8 mouse cellular contexts compared by ENCODE assay signal in genomic region chr10:80321670-80322581, GRCm38 (mm10). TPM values are rescaled to one million over a fixed set of nuclear protein-coding genes. Genes with fewer than 3 reads are reported as not detected.
DNase-seq lines count a peak whose midpoint lies in the region; ATAC-seq lines count a peak whose summit lies in the region.

No protein-coding gene starts in this region.

- H3K9me3 ChIP-seq in kidney, embryonic 14.5 days (ENCODE audit: control insufficient read depth, low read length): no peaks in the 10 kb centered on the region
- no peaks in the 10 kb centered on the region for H3K9me3 ChIP-seq in embryonic facial prominence, embryonic 10.5 days
- H3K9me3 ChIP-seq in hindbrain, embryonic 15.5 days: no peaks in the 10 kb centered on the region
- H3K9me3 ChIP-seq in midbrain, embryonic 13.5 days: no peaks in the 10 kb centered on the region

- peaks cover 8% of the 10 kb centered on the region; the same call in 1 of the 2 replicates for H3K27me3 ChIP-seq in kidney, embryonic 14.5 days (ENCODE audit: control insufficient read depth, insufficient read depth, low read length)
- H3K27me3 ChIP-seq in embryonic facial prominence, embryonic 10.5 days (replicated peaks; ENCODE audit: low read depth, poor library complexity, severe bottlenecking): peaks cover 59% of the 10 kb centered on the region
- no peaks in the 10 kb centered on the region for H3K27me3 ChIP-seq in hindbrain, embryonic 15.5 days
- H3K27me3 ChIP-seq in midbrain, embryonic 13.5 days: peaks cover 19% of the 10 kb centered on the region; the same call in 1 of the 2 replicates

- no peak for DNase-seq in kidney, adult 11 months
- DNase-seq in embryonic facial prominence, embryonic 10.5 days (ENCODE audit: low spot score): no peak
- DNase-seq in embryo, embryonic 11 days: no peak
- DNase-seq in left cerebral cortex, adult 18-20 months (ENCODE audit: low spot score in 2 of 2): no peak
- no peak for DNase-seq in ovary, adult 18-20 months (ENCODE audit: low spot score)

- no peak overlapping the region for H3K27ac ChIP-seq in kidney, embryonic 14.5 days (ENCODE audit: low read depth, low read length)
- H3K27ac ChIP-seq in embryonic facial prominence, embryonic 10.5 days (replicated peaks): 0 out of 2 replicates have a peak overlapping the region, but pooled peaks have one; percentile 54
- H3K27ac ChIP-seq in hindbrain, embryonic 15.5 days (replicated peaks): no peak overlapping the region
- H3K27ac ChIP-seq in midbrain, embryonic 13.5 days: no peak overlapping the region

- H3K9ac ChIP-seq in kidney, embryonic 14.5 days (ENCODE audit: low read depth, low read length): no peak overlapping the region
- H3K9ac ChIP-seq in hindbrain, embryonic 15.5 days: no peak overlapping the region
- no peak overlapping the region for H3K9ac ChIP-seq in midbrain, embryonic 13.5 days (replicated peaks)

- H3K4me3 ChIP-seq in kidney, embryonic 14.5 days (ENCODE audit: low read length): peak overlapping the region; percentile 56
- peak overlapping the region; percentile 63 for H3K4me3 ChIP-seq in embryonic facial prominence, embryonic 10.5 days
- H3K4me3 ChIP-seq in hindbrain, embryonic 15.5 days: peak overlapping the region; percentile 50; the same call in 1 of the 2 replicates
- peak overlapping the region; percentile 45; the same call in 1 of the 2 replicates for H3K4me3 ChIP-seq in midbrain, embryonic 13.5 days (replicated peaks)

- 92% methylated on average over 21 of the region's 21 CpGs for WGBS in kidney, embryonic 14.5 days
- 90% methylated on average over 21 of the region's 21 CpGs for WGBS in embryonic facial prominence, embryonic 10.5 days
- 90% methylated on average over 21 of the region's 21 CpGs for WGBS in hindbrain, embryonic 15.5 days
- WGBS in midbrain, embryonic 13.5 days: 94% methylated on average over 21 of the region's 21 CpGs

- peaks cover 18% of the 10 kb centered on the region for H3K4me1 ChIP-seq in kidney, embryonic 14.5 days (ENCODE audit: control insufficient read depth, insufficient read depth, low read length)
- peaks cover 60% of the 10 kb centered on the region for H3K4me1 ChIP-seq in embryonic facial prominence, embryonic 10.5 days
- H3K4me1 ChIP-seq in hindbrain, embryonic 15.5 days (replicated peaks): peaks cover 28% of the 10 kb centered on the region
- H3K4me1 ChIP-seq in midbrain, embryonic 13.5 days (replicated peaks): peaks cover 36% of the 10 kb centered on the region

- peak overlapping the region; percentile 97 for H3K4me2 ChIP-seq in kidney, embryonic 14.5 days (replicated peaks; ENCODE audit: low read depth, low read length)
- H3K4me2 ChIP-seq in hindbrain, embryonic 15.5 days: peak overlapping the region; percentile 93
- H3K4me2 ChIP-seq in midbrain, embryonic 13.5 days (replicated peaks): peak overlapping the region; percentile 80; the same call in 1 of the 2 replicates

- peaks cover 11% of the 10 kb centered on the region; the same call in 1 of the 2 replicates for H3K36me3 ChIP-seq in kidney, embryonic 14.5 days (ENCODE audit: control insufficient read depth, insufficient read depth, low read length)
- H3K36me3 ChIP-seq in embryonic facial prominence, embryonic 10.5 days (replicated peaks): peaks cover 24% of the 10 kb centered on the region
- H3K36me3 ChIP-seq in hindbrain, embryonic 15.5 days: peaks cover 10% of the 10 kb centered on the region
- peaks cover 24% of the 10 kb centered on the region for H3K36me3 ChIP-seq in midbrain, embryonic 13.5 days

- no peak for ATAC-seq in kidney, embryonic 14.5 days (ENCODE audit: low FRiP score, low TSS enrichment)
- ATAC-seq in hindbrain, embryonic 15.5 days (ENCODE audit: low FRiP score, low read depth): no peak
- no peak for ATAC-seq in midbrain, embryonic 13.5 days

RNA-seq across cellular contexts. Expression of gene 2310011J03Rik, which starts 1.6 kb away (rescaled TPM):
- polyA plus RNA-seq in kidney, embryonic 14.5 days (2014; fragmentation: Nextera tagmentation; extraction: Ambion mirVana): 36.1 and 40.5 TPM in 2 replicates
- polyA plus RNA-seq in embryonic facial prominence, embryonic 10.5 days (2016; fragmentation: Nextera tagmentation; extraction: Ambion mirVana): 53.7 and 56.2 TPM in 2 replicates
- 29.8 and 30.1 TPM in 2 replicates for polyA plus RNA-seq in hindbrain, embryonic 15.5 days (2015; fragmentation: Nextera tagmentation; extraction: Ambion mirVana)
- 27.8 and 33.4 TPM in 2 replicates for polyA plus RNA-seq in midbrain, embryonic 13.5 days (2015; fragmentation: Nextera tagmentation; extraction: Ambion mirVana)
- 10 to 100 TPM; 25.1 to 28.5 TPM for total RNA-seq in left cerebral cortex, adult 18-20 months (2021)

RNA-seq across cellular contexts. Expression of gene Pcsk4, which starts 7.4 kb away (rescaled TPM):
- 6.2 and 8.1 TPM in 2 replicates for polyA plus RNA-seq in kidney, embryonic 14.5 days (2014; fragmentation: Nextera tagmentation; extraction: Ambion mirVana)
- polyA plus RNA-seq in embryonic facial prominence, embryonic 10.5 days (2016; fragmentation: Nextera tagmentation; extraction: Ambion mirVana): 5.0 and 5.5 TPM in 2 replicates
- polyA plus RNA-seq in hindbrain, embryonic 15.5 days (2015; fragmentation: Nextera tagmentation; extraction: Ambion mirVana): 6.1 and 6.7 TPM in 2 replicates
- 1.9 and 2.1 TPM in 2 replicates for polyA plus RNA-seq in midbrain, embryonic 13.5 days (2015; fragmentation: Nextera tagmentation; extraction: Ambion mirVana)
- 1 to 10 TPM; 4.8 to 6.9 TPM for total RNA-seq in left cerebral cortex, adult 18-20 months (2021)

RNA-seq across cellular contexts. Expression of gene Reep6, which starts 7.8 kb away (rescaled TPM):
- 5.6 and 7.1 TPM in 2 replicates for polyA plus RNA-seq in kidney, embryonic 14.5 days (2014; fragmentation: Nextera tagmentation; extraction: Ambion mirVana)
- 6.6 TPM in 2 replicates for polyA plus RNA-seq in embryonic facial prominence, embryonic 10.5 days (2016; fragmentation: Nextera tagmentation; extraction: Ambion mirVana)
- 5.7 and 7.1 TPM in 2 replicates for polyA plus RNA-seq in hindbrain, embryonic 15.5 days (2015; fragmentation: Nextera tagmentation; extraction: Ambion mirVana)
- polyA plus RNA-seq in midbrain, embryonic 13.5 days (2015; fragmentation: Nextera tagmentation; extraction: Ambion mirVana): 3.0 and 3.1 TPM in 2 replicates
- total RNA-seq in left cerebral cortex, adult 18-20 months (2021): 10 to 100 TPM; 13.4 to 13.5 TPM

RNA-seq across cellular contexts. Expression of gene Apc2, which starts 26.1 kb away (rescaled TPM):
- polyA plus RNA-seq in kidney, embryonic 14.5 days (2014; fragmentation: Nextera tagmentation; extraction: Ambion mirVana): 1.0 and 1.4 TPM in 2 replicates
- polyA plus RNA-seq in embryonic facial prominence, embryonic 10.5 days (2016; fragmentation: Nextera tagmentation; extraction: Ambion mirVana): 11.8 and 12.6 TPM in 2 replicates
- 175 and 181 TPM in 2 replicates for polyA plus RNA-seq in hindbrain, embryonic 15.5 days (2015; fragmentation: Nextera tagmentation; extraction: Ambion mirVana)
- polyA plus RNA-seq in midbrain, embryonic 13.5 days (2015; fragmentation: Nextera tagmentation; extraction: Ambion mirVana): 182 and 209 TPM in 2 replicates
- total RNA-seq in left cerebral cortex, adult 18-20 months (2021): 100 to 1,000 TPM; 106 to 109 TPM

RNA-seq across cellular contexts. Expression of gene Adamtsl5, which starts 26.3 kb away (rescaled TPM):
- polyA plus RNA-seq in kidney, embryonic 14.5 days (2014; fragmentation: Nextera tagmentation; extraction: Ambion mirVana): 1.2 and 2.7 TPM in 2 replicates
- polyA plus RNA-seq in embryonic facial prominence, embryonic 10.5 days (2016; fragmentation: Nextera tagmentation; extraction: Ambion mirVana): 0.65 and 0.88 TPM in 2 replicates
- polyA plus RNA-seq in hindbrain, embryonic 15.5 days (2015; fragmentation: Nextera tagmentation; extraction: Ambion mirVana): 0.76 and 1.2 TPM in 2 replicates
- polyA plus RNA-seq in midbrain, embryonic 13.5 days (2015; fragmentation: Nextera tagmentation; extraction: Ambion mirVana): 0.39 and 0.61 TPM in 2 replicates
- total RNA-seq in left cerebral cortex, adult 18-20 months (2021): 10 to 100 TPM in 1 of 2 experiments, 1 to 10 TPM in 1; 8.8 to 10.4 TPM
